Mouse (Mus musculus) neural tube, embryonic 15.5 days (tissue): ENCODE results near the gene Mcu. TPM values are rescaled to one million over a fixed set of nuclear protein-coding genes. Genes with fewer than 3 reads are reported as not detected.
A peak's percentile ranks its signal among the peaks of the same experiment; 100 is the strongest.

Source experiments
- ATAC-seq: fragments of 200-750 bp; cut with Nextera tagmentation; 2 replicates; pipeline ENCODE4 v1.8.0; 2017; ENCODE audit warnings: mild to moderate bottlenecking, moderate TSS enrichment, moderate library complexity; ENCODE audit not compliant: low FRiP score
- H3K27ac ChIP-seq: fragments of 300-500 bp; sonication (generic); replicated peaks from 2 replicates; pipeline ENCODE4 v1.5.1; 2015; ENCODE audit warnings: mild to moderate bottlenecking, inconsistent platforms
- H3K27me3 ChIP-seq: fragments of 300-500 bp; sonication (generic); replicated peaks from 2 replicates; pipeline ENCODE4 v1.6.1; 2015; ENCODE audit warnings: inconsistent platforms
- H3K36me3 ChIP-seq: fragments of 300-500 bp; sonication (generic); 2 replicates; pipeline ENCODE4 v1.6.1; 2015; ENCODE audit warnings: inconsistent platforms
- H3K4me1 ChIP-seq: fragments of 300-500 bp; sonication (generic); 2 replicates; pipeline ENCODE4 v1.6.1; 2015; ENCODE audit warnings: inconsistent platforms
- H3K4me2 ChIP-seq: fragments of 300-500 bp; sonication (generic); 2 replicates; pipeline ENCODE4 v1.6.1; 2015; ENCODE audit warnings: inconsistent platforms, mild to moderate bottlenecking, moderate library complexity
- H3K4me3 ChIP-seq: fragments of 300-500 bp; sonication (generic); replicated peaks from 2 replicates; pipeline ENCODE4 v1.5.1; 2015; ENCODE audit warnings: mild to moderate bottlenecking, inconsistent platforms
- H3K9ac ChIP-seq: fragments of 300-500 bp; sonication (generic); replicated peaks from 2 replicates; pipeline ENCODE4 v1.6.1; 2015; ENCODE audit warnings: mild to moderate bottlenecking, inconsistent platforms
- H3K9me3 ChIP-seq: fragments of 300-500 bp; sonication (generic); replicated peaks from 2 replicates; pipeline ENCODE4 v1.6.1; 2016; ENCODE audit warnings: inconsistent platforms
- WGBS: fragments of 180-500 bp; shearing (Covaris S2); methylation state at CpG from one replicate; pipeline ENCODE4 v1.1.7; 2015; ENCODE audit warnings: mixed read lengths; 5-methylcytosine and 5-hydroxymethylcytosine counted together
- polyA plus RNA-seq: library from polyadenylated mRNA; unstranded; fragments of >200 nt; fragmentation: Nextera tagmentation; extraction: Ambion mirVana; gene quantifications from 2 replicates; pipeline ENCODE4 v1.2.1, GENCODE M21; 2015

The Mcu gene
- polyA plus RNA-seq, 1 experiment from 2014 or later: 49.2 TPM

- Histone ChIP-seq H3K9ac (no peak overlapping the region), H3K36me3 (no peaks in the 10 kb centered on the region), H3K27me3 (no peaks in the 10 kb centered on the region), H3K4me3 (no peak overlapping the region), H3K4me2 (no peak overlapping the region), H3K9me3 (no peaks in the 10 kb centered on the region), H3K27ac (no peak overlapping the region), H3K4me1 (no peaks in the 10 kb centered on the region)
- no peak for ATAC-seq
- WGBS: 89% methylated on average over 16 of the region's 16 CpGs
Observed at GRCm38 (mm10) chr10:59636751-59637533, 20.4 kb upstream of the Mcu start.

GRCm38 (mm10) chr10:59636048-59636447 lies 19.6 kb upstream of the Mcu start:
- Histone ChIP-seq H3K4me1 (no peaks in the 10 kb centered on the region), H3K9me3 (no peaks in the 10 kb centered on the region), H3K36me3 (no peaks in the 10 kb centered on the region), H3K4me3 (no peak overlapping the region), H3K27me3 (no peaks in the 10 kb centered on the region), H3K27ac (no peak overlapping the region), H3K4me2 (no peak overlapping the region), H3K9ac (no peak overlapping the region)
- ATAC-seq: no peak
- 85% methylated on average over 2 of the region's 2 CpGs for WGBS

GRCm38 (mm10) chr10:59629506-59629782 lies 13.0 kb upstream of the Mcu start:
- H3K9me3 ChIP-seq: no peaks in the 10 kb centered on the region
- H3K27ac ChIP-seq: 0 out of 2 replicates have a peak overlapping the region, but pooled peaks have one; percentile 4
- no peaks in the 10 kb centered on the region for H3K27me3 ChIP-seq
- 0 out of 2 replicates have a peak, but pooled peaks cover 4% of the 10 kb centered on the region for H3K4me1 ChIP-seq
- no peaks in the 10 kb centered on the region for H3K36me3 ChIP-seq
- no peak overlapping the region for H3K4me2 ChIP-seq
- no peak overlapping the region for H3K9ac ChIP-seq
- H3K4me3 ChIP-seq: no peak overlapping the region
- ATAC-seq: no peak
- WGBS: 79% methylated on average over 4 of the region's 4 CpGs

- Histone ChIP-seq H3K4me1 (0 out of 2 replicates have a peak, but pooled peaks cover 4% of the 10 kb centered on the region), H3K9me3 (no peaks in the 10 kb centered on the region), H3K4me2 (no peak overlapping the region), H3K36me3 (no peaks in the 10 kb centered on the region), H3K27ac (0 out of 2 replicates have a peak overlapping the region, but pooled peaks have one; percentile 4), H3K27me3 (no peaks in the 10 kb centered on the region), H3K9ac (no peak overlapping the region), H3K4me3 (no peak overlapping the region)
- ATAC-seq: peak; percentile 53; the same call in 1 of the 2 replicates
- 58% methylated on average over 17 of the region's 17 CpGs for WGBS
Observed at GRCm38 (mm10) chr10:59628641-59629505, 12.4 kb upstream of the Mcu start.

GRCm38 (mm10) chr10:59623496-59623895 lies 7.0 kb upstream of the Mcu start:
- no peaks in the 10 kb centered on the region for H3K36me3 ChIP-seq
- no peak for ATAC-seq
- no peak overlapping the region for H3K27ac ChIP-seq
- H3K4me1 ChIP-seq: 0 out of 2 replicates have a peak, but pooled peaks cover under 1% of the 10 kb centered on the region
- 68% methylated on average over 5 of the region's 5 CpGs for WGBS
- H3K4me2 ChIP-seq: no peak overlapping the region
- H3K27me3 ChIP-seq: no peaks in the 10 kb centered on the region
- H3K9me3 ChIP-seq: no peaks in the 10 kb centered on the region
- no peak overlapping the region for H3K4me3 ChIP-seq
- H3K9ac ChIP-seq: no peak overlapping the region

- Histone ChIP-seq H3K27me3 (no peaks in the 10 kb centered on the region), H3K9me3 (no peaks in the 10 kb centered on the region), H3K4me2 (no peak overlapping the region), H3K4me1 (peaks cover 4% of the 10 kb centered on the region), H3K27ac (no peak overlapping the region), H3K4me3 (no peak overlapping the region), H3K9ac (no peak overlapping the region), H3K36me3 (no peaks in the 10 kb centered on the region)
- no peak for ATAC-seq
- WGBS: 78% methylated on average over 10 of the region's 10 CpGs
Observed at GRCm38 (mm10) chr10:59621355-59621754, 4.9 kb upstream of the Mcu start.

GRCm38 (mm10) chr10:59617776-59618175 lies 1.3 kb upstream of the Mcu start:
- 94% methylated on average over 7 of the region's 7 CpGs for WGBS
- H3K9ac ChIP-seq: no peak overlapping the region
- H3K4me1 ChIP-seq: peaks cover 28% of the 10 kb centered on the region
- H3K4me3 ChIP-seq: no peak overlapping the region
- no peaks in the 10 kb centered on the region for H3K9me3 ChIP-seq
- no peak overlapping the region for H3K27ac ChIP-seq
- no peaks in the 10 kb centered on the region for H3K36me3 ChIP-seq
- no peak overlapping the region for H3K4me2 ChIP-seq
- H3K27me3 ChIP-seq: no peaks in the 10 kb centered on the region
- no peak for ATAC-seq

GRCm38 (mm10) chr10:59615981-59616520 lies 441 bp downstream of the Mcu start, which contains the start of gene Gm10322:
Gene Gm10322 (plus strand): TSS chr10:59616063.
- Histone ChIP-seq H3K27me3 (no peaks in the 10 kb centered on the region), H3K9me3 (no peaks in the 10 kb centered on the region), H3K27ac (peak within 1 kb of the TSS; percentile 91), H3K4me3 (peak within 1 kb of the TSS; percentile 89), H3K4me1 (peaks cover 28% of the 10 kb centered on the region), H3K36me3 (no peaks in the 10 kb centered on the region), H3K4me2 (peak within 1 kb of the TSS; percentile 78), H3K9ac (peak within 1 kb of the TSS; percentile 98)
- WGBS: under 1% methylated on average over 33 of the region's 51 CpGs
- ATAC-seq: peak; percentile 76

- H3K36me3 ChIP-seq: no peaks in the 10 kb centered on the region
- 27% methylated on average over 5 of the region's 5 CpGs for WGBS
- H3K4me3 ChIP-seq: peak overlapping the region; percentile 89
- peak overlapping the region; percentile 91 for H3K27ac ChIP-seq
- peak overlapping the region; percentile 98 for H3K9ac ChIP-seq
- H3K27me3 ChIP-seq: no peaks in the 10 kb centered on the region
- peak overlapping the region; percentile 78 for H3K4me2 ChIP-seq
- H3K4me1 ChIP-seq: peaks cover 28% of the 10 kb centered on the region
- no peak for ATAC-seq
- H3K9me3 ChIP-seq: no peaks in the 10 kb centered on the region
Observed at GRCm38 (mm10) chr10:59615411-59615810, 1.1 kb downstream of the Mcu start.

GRCm38 (mm10) chr10:59614141-59614540 lies 2.4 kb downstream of the Mcu start:
- WGBS: 71% methylated on average over 5 of the region's 5 CpGs
- no peak for ATAC-seq
- H3K27me3 ChIP-seq: no peaks in the 10 kb centered on the region
- H3K9ac ChIP-seq: no peak overlapping the region
- no peaks in the 10 kb centered on the region for H3K36me3 ChIP-seq
- peaks cover 28% of the 10 kb centered on the region for H3K4me1 ChIP-seq
- H3K9me3 ChIP-seq: no peaks in the 10 kb centered on the region
- peak overlapping the region; percentile 78 for H3K4me2 ChIP-seq
- H3K4me3 ChIP-seq: peak overlapping the region; percentile 89
- no peak overlapping the region for H3K27ac ChIP-seq

GRCm38 (mm10) chr10:59613276-59613675 lies 3.2 kb downstream of the Mcu start:
- Histone ChIP-seq H3K27ac (no peak overlapping the region), H3K9me3 (no peaks in the 10 kb centered on the region), H3K27me3 (no peaks in the 10 kb centered on the region), H3K4me1 (peaks cover 28% of the 10 kb centered on the region), H3K9ac (no peak overlapping the region), H3K36me3 (no peaks in the 10 kb centered on the region), H3K4me3 (no peak overlapping the region), H3K4me2 (no peak overlapping the region)
- no peak for ATAC-seq
- WGBS: 81% methylated on average over 5 of the region's 5 CpGs
